Mouse (Mus musculus) forebrain, embryonic 11.5 days (tissue): ENCODE data around the gene Abcg4. TPM values are rescaled to one million over a fixed set of nuclear protein-coding genes. Genes with fewer than 3 reads are reported as not detected.
"Not testable (repeated sequence)": the region's sequence is repeated elsewhere in the genome, so short reads cannot be mapped to it uniquely, and the experiment has no call there.

Experiments
- ATAC-seq: fragments of 200-750 bp; cut with Nextera tagmentation; replicated peaks from 2 replicates; pipeline ENCODE4 v1.8.0; 2017; ENCODE audit warnings: moderate TSS enrichment; ENCODE audit not compliant: low FRiP score
- DNase-seq: peaks from one replicate; pipeline ENCODE4 v3.0.0-alpha.2; 2017; ENCODE audit warnings: low spot score
- H3K27ac ChIP-seq: fragments of 300-500 bp; sonication (generic); 2 replicates; pipeline ENCODE4 v1.5.1; 2014; ENCODE audit warnings: low read depth, low read length
- H3K27me3 ChIP-seq: fragments of 300-500 bp; sonication (generic); 2 replicates; pipeline ENCODE4 v1.6.1; 2014; ENCODE audit warnings: mild to moderate bottlenecking, low read length, mixed read lengths; ENCODE audit not compliant: control insufficient read depth, insufficient read depth
- H3K36me3 ChIP-seq: fragments of 300-500 bp; sonication (generic); 2 replicates; pipeline ENCODE4 v1.6.1; 2014; ENCODE audit warnings: mild to moderate bottlenecking, low read length, moderate library complexity, mixed read lengths; ENCODE audit not compliant: control insufficient read depth, insufficient read depth
- H3K4me1 ChIP-seq: fragments of 300-500 bp; sonication (generic); replicated peaks from 2 replicates; pipeline ENCODE4 v1.6.1; 2014; ENCODE audit warnings: low read length, mixed read lengths; ENCODE audit not compliant: control insufficient read depth, insufficient read depth
- H3K4me2 ChIP-seq: fragments of 300-500 bp; sonication (generic); 2 replicates; pipeline ENCODE4 v1.6.1; 2014; ENCODE audit warnings: low read depth, mild to moderate bottlenecking, low read length, moderate library complexity, mixed read lengths; ENCODE audit not compliant: severe bottlenecking
- H3K4me3 ChIP-seq: fragments of 300-500 bp; sonication (generic); 2 replicates; pipeline ENCODE4 v1.5.1; 2014; ENCODE audit warnings: low read depth, low read length
- H3K9ac ChIP-seq: fragments of 300-500 bp; sonication (generic); 2 replicates; pipeline ENCODE4 v1.6.1; 2014; ENCODE audit warnings: low read length
- H3K9me3 ChIP-seq: fragments of 300-500 bp; sonication (generic); 2 replicates; pipeline ENCODE4 v1.6.1; 2016; ENCODE audit warnings: low read length, mixed read lengths; ENCODE audit not compliant: control insufficient read depth
- WGBS: fragments of 180-500 bp; shearing (Covaris S2); extraction: QIAGEN DNeasy Blood & Tissue Kit; methylation state at CpG from one replicate; pipeline ENCODE4 v1.1.7; 2014; 5-methylcytosine and 5-hydroxymethylcytosine counted together
- polyA plus RNA-seq: library from polyadenylated mRNA; unstranded; fragments of >200 nt; fragmentation: Nextera tagmentation; extraction: Ambion mirVana; gene quantifications from 2 replicates; pipeline ENCODE4 v1.2.1, GENCODE M21; 2014

The Abcg4 gene
- polyA plus RNA-seq, 1 experiment from 2014 or later, result 6.7 TPM

DNA sequence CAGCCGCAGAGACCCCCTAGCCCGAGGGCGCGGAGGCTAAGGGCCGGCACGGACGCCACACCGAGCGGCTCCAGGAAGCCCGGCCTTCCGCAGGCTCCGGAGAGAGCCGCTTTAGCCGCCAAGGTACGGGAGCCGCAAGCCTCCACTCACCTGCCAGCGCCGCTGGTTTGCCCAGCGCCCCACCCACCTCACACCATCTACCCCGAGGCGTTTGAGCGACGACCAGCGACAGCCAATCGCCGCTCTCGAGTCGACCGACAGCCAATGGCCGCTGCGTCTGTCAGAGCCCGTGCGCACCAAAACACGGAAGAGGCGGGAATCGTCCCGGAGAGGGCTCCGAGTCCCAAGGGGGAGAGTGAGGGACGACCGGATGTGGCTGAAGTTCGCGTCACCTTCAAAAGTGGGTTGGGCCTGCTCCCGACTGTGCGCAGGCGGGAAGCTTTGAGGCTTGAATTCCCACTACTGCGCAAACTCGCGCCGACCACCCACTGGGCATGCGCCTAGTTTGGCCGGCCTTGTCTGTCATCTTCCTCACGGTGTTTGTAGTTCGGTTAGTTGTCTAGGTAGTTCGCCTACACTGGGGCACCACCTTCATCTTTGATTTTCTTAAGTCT lies 17.2 kb upstream of the Abcg4 start, which contains the start of gene Hinfp:
TSS of gene Hinfp (minus strand) at position 206 of the 614 bp plus-strand sequence.
- Histone ChIP-seq H3K4me1 (peaks cover 9% of the 10 kb centered on the region; the same call in 1 of the 2 replicates), H3K9me3 (no peaks in the 10 kb centered on the region), H3K9ac (peak within 1 kb of the TSS; percentile 74), H3K4me3 (peak within 1 kb of the TSS; percentile 77), H3K27me3 (no peaks in the 10 kb centered on the region), H3K4me2 (peak within 1 kb of the TSS; percentile 83), H3K36me3 (peaks cover 3% of the 10 kb centered on the region; the same call in 1 of the 2 replicates), H3K27ac (no peak within 1 kb of the TSS; the same call in 1 of the 2 replicates)
- ATAC-seq, result peak; percentile 99
- 1% methylated on average over 54 of the region's 54 CpGs for WGBS
- DNase-seq, result peak; percentile 99

DNA sequence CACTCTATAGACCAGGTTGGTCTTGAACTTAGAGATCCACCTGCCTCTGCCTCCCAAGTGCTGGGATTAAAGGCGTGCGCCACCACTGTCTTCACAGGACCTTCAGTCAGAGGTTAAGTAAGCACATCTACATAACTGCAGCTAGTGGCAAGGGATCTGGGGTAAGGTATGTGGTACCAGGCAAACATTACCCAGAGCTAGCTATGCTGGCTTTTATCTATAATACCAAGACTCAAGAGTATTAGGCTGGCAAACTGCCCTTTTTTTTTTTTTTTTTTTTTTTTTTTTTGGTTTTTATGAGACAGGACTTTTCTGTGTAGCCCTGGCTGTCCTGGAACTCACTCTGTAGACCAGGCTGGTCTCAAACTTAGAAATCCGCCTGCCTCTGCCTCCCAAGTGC lies 11.6 kb upstream of the Abcg4 start:
- 90% methylated on average over 3 of the region's 3 CpGs for WGBS
- H3K4me2 ChIP-seq, ATAC-seq, H3K27me3 ChIP-seq, H3K4me1 ChIP-seq, H3K4me3 ChIP-seq, DNase-seq, H3K27ac ChIP-seq, H3K9ac ChIP-seq, H3K9me3 ChIP-seq: not testable (repeated sequence)
- peaks cover 11% of the 10 kb centered on the region; the same call in 1 of the 2 replicates for H3K36me3 ChIP-seq

- H3K4me1 ChIP-seq, result peaks cover 7% of the 10 kb centered on the region; the same call in 1 of the 2 replicates
- H3K27me3 ChIP-seq, result no peaks in the 10 kb centered on the region
- H3K27ac ChIP-seq, result no peak overlapping the region
- H3K36me3 ChIP-seq, result no peaks in the 10 kb centered on the region; the same call in 1 of the 2 replicates
- H3K4me3 ChIP-seq, result no peak overlapping the region
- DNase-seq (no peak), ATAC-seq (no peak)
- H3K9ac ChIP-seq, result no peak overlapping the region
- H3K9me3 ChIP-seq, result no peaks in the 10 kb centered on the region; the same call in 1 of the 2 replicates
- 72% methylated on average over 3 of the region's 3 CpGs for WGBS
- no peak overlapping the region for H3K4me2 ChIP-seq
Observed at GRCm38 (mm10) chr9:44292490-44292889, 4.1 kb upstream of the Abcg4 start.

- Histone ChIP-seq H3K4me1 (peaks cover 12% of the 10 kb centered on the region), H3K4me3 (peak overlapping the region; percentile 72), H3K27me3 (no peaks in the 10 kb centered on the region), H3K9ac (0 out of 2 replicates have a peak overlapping the region, but pooled peaks have one; percentile 80), H3K36me3 (no peaks in the 10 kb centered on the region), H3K9me3 (no peaks in the 10 kb centered on the region; the same call in 1 of the 2 replicates), H3K4me2 (peak overlapping the region; percentile 97), H3K27ac (no peak overlapping the region)
- DNase-seq (no peak), ATAC-seq (no peak)
- WGBS, result 5% methylated on average over 11 of the region's 11 CpGs
Observed at GRCm38 (mm10) chr9:44288959-44289291, 510 bp upstream of the Abcg4 start.

DNA sequence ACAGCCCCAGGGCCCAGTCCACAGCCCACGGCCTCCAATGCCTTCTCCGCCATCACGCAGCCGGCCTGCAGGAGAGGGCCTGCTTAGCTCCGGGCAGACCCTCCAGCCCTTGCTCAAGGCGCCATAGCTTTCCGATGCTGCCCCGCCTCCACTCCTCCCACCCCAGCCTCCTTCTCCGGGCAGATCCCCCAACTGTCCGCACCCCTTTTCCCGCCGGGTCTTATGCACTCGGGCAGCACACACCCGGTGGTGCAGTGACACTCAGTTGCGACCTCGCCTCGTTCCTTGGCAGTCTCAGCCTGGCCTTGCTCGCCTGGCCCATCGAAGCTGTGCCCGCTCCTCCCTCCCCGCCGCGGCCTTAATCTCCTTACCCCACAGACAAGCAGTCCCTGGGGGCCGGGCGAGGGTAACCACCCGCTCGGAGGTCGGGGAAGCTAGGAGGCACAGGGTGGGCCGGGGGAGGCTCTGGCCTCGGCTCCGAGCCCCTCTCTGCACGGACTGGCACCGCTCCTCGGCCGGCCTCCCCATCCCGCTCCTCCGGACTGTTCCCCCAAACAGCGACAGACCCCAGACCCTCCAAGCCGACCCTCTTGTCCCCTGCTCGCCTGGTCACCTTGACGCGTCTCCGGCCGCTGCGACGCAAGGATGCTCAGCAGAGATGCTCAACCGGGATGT lies 877 bp downstream of the Abcg4 start:
- H3K4me2 ChIP-seq, result peak overlapping the region; percentile 97
- under 1% methylated on average over 46 of the region's 47 CpGs for WGBS
- no peaks in the 10 kb centered on the region; the same call in 1 of the 2 replicates for H3K9me3 ChIP-seq
- H3K4me3 ChIP-seq, result peak overlapping the region; percentile 72
- no peaks in the 10 kb centered on the region for H3K36me3 ChIP-seq
- H3K27ac ChIP-seq, result 0 out of 2 replicates have a peak overlapping the region, but pooled peaks have one; percentile 18
- DNase-seq (peak; percentile 80), ATAC-seq (peak; percentile 56)
- peaks cover 12% of the 10 kb centered on the region for H3K4me1 ChIP-seq
- H3K27me3 ChIP-seq, result no peaks in the 10 kb centered on the region
- peak overlapping the region; percentile 80 for H3K9ac ChIP-seq

DNA sequence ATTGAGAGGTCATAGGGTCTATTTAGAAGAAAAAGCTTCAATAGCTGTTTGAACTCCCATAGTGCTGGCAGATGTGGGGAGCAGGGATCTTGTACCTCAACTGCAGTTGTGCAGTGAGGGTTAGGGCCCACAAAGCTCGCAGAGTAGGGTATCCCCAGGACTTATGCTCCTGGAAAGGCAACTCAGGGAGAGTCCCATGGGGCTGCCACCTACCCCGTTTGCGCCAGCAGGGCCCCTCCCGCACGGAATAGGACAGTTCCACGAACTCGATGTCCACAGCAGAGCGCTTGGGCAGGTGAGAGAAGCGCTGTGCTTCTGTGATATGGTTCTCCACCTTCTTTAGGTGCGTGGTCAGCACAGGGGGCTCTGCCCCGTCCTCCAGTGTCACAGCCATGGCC lies 1.4 kb downstream of the Abcg4 start:
- Histone ChIP-seq H3K9ac (peak overlapping the region; percentile 80), H3K4me2 (peak overlapping the region; percentile 97), H3K9me3 (no peaks in the 10 kb centered on the region; the same call in 1 of the 2 replicates), H3K4me1 (peaks cover 12% of the 10 kb centered on the region), H3K36me3 (no peaks in the 10 kb centered on the region), H3K27ac (no peak overlapping the region), H3K4me3 (peak overlapping the region; percentile 72), H3K27me3 (no peaks in the 10 kb centered on the region)
- ATAC-seq, result no peak
- WGBS, result 6% methylated on average over 11 of the region's 11 CpGs
- DNase-seq, result no peak

DNA sequence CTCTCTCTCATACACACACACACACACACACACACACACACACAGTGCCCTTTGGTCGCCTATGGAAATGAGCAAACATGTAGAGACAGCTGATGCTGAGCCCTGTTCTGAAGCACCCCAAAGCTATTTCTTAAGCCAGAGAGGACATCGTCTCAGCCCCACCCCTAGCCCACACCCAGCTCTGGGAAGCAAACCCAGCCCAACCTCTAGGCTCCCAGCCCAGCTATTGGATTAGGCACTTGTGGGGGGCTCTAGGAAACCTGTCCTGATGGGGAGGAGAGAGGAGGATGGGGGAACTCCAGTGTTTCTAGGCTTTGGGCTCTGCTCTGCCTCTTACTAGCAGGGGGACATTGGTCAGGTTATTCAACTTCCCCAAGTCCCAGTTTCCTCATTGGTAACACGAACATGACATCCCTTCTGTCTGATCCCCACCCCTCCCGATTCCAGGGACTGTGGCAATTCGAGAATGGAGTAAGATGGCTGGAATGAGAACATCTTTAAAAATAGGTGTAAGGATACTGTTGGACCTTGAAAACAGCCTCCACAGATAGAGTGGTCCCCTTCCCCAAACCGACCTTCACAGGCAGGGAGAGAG lies 2.1 kb downstream of the Abcg4 start:
- Histone ChIP-seq H3K27me3 (no peaks in the 10 kb centered on the region), H3K4me1 (peaks cover 12% of the 10 kb centered on the region), H3K9me3 (no peaks in the 10 kb centered on the region; the same call in 1 of the 2 replicates), H3K27ac (no peak overlapping the region), H3K9ac (no peak overlapping the region), H3K36me3 (no peaks in the 10 kb centered on the region), H3K4me3 (no peak overlapping the region), H3K4me2 (no peak overlapping the region; the same call in 1 of the 2 replicates)
- ATAC-seq (no peak), DNase-seq (no peak)
- WGBS, result 9% methylated on average over 6 of the region's 6 CpGs

GRCm38 (mm10) chr9:44283183-44283582 lies 5.2 kb downstream of the Abcg4 start:
- 82% methylated on average over 5 of the region's 5 CpGs for WGBS

More at GRCm38 (mm10) chr9:44283183-44283582, 5.2 kb downstream of the Abcg4 start:
- Histone ChIP-seq H3K4me1 (peaks cover 5% of the 10 kb centered on the region), H3K4me2 (no peak overlapping the region), H3K4me3 (no peak overlapping the region), H3K9ac (no peak overlapping the region), H3K27ac (no peak overlapping the region), H3K27me3 (no peaks in the 10 kb centered on the region), H3K36me3 (no peaks in the 10 kb centered on the region), H3K9me3 (no peaks in the 10 kb centered on the region)
- no peak for ATAC-seq
- no peak for DNase-seq
